Mouse (Mus musculus) heart, adult 2 months (tissue): ENCODE results near the gene Gatb. TPM values are rescaled to one million over a fixed set of nuclear protein-coding genes. Genes with fewer than 3 reads are reported as not detected.

Experiments
- DNase-seq, 2 experiments: peaks; one replicate each; pipeline ENCODE4 v3.0.0; 2021
- H3K27ac ChIP-seq: fragments of 200-600 bp; 2 replicates; pipeline ENCODE4 v1.8.1; 2022
- H3K27me3 ChIP-seq: fragments of 200-500 bp; 2 replicates; pipeline ENCODE4 v1.6.1; 2012; ENCODE audit warnings: mild to moderate bottlenecking, low read length, inconsistent platforms, mixed read lengths; ENCODE audit not compliant: control insufficient read depth, insufficient read depth
- H3K36me3 ChIP-seq: fragments of 200-500 bp; 2 replicates; pipeline ENCODE4 v1.6.1; 2012; ENCODE audit warnings: low read length, inconsistent platforms; ENCODE audit not compliant: control insufficient read depth, insufficient read depth
- H3K4me1 ChIP-seq: fragments of 200-500 bp; 2 replicates; pipeline ENCODE4 v1.6.1; 2011; ENCODE audit warnings: low read length; ENCODE audit not compliant: control insufficient read depth, insufficient read depth
- H3K4me3 ChIP-seq: fragments of 200-600 bp; 2 replicates; pipeline ENCODE4 v1.8.1; 2022
- H3K79me2 ChIP-seq: fragments of 200-500 bp; replicated peaks from 2 replicates; pipeline ENCODE4 v1.6.1; 2012; ENCODE audit warnings: mild to moderate bottlenecking, inconsistent platforms, low read length, moderate library complexity, mixed read lengths; ENCODE audit not compliant: control insufficient read depth, insufficient read depth
- H3K9ac ChIP-seq: fragments of 200-500 bp; 2 replicates; pipeline ENCODE4 v1.6.1; 2012; ENCODE audit warnings: low read depth, mild to moderate bottlenecking, control low read depth, inconsistent platforms, low read length, mixed read lengths
- CTCF ChIP-seq: fragments of 200-600 bp; IDR thresholded peaks from 2 replicates; pipeline ENCODE4 v1.8.1; 2022; ENCODE audit warnings: antibody characterized with exemption, mild to moderate bottlenecking, moderate library complexity
- EP300 ChIP-seq: fragments of 200-500 bp; IDR thresholded peaks from 2 replicates; pipeline ENCODE4 v1.6.1; 2011; ENCODE audit warnings: low read depth, low read length, control low read depth; ENCODE audit not compliant: insufficient read depth
- POLR2A ChIP-seq: fragments of 200-500 bp; IDR thresholded peaks from 2 replicates; pipeline ENCODE4 v1.6.1; 2011; ENCODE audit warnings: mild to moderate bottlenecking, low read depth, low read length, control low read depth; ENCODE audit not compliant: insufficient read depth
- WGBS: fragments of 180-500 bp; shearing (Covaris S2); methylation state at CpG from one replicate; pipeline ENCODE4 v1.1.7; 2018; 5-methylcytosine and 5-hydroxymethylcytosine counted together
- intact Hi-C: fragments of 180-260 bp; cut with DNase I; formaldehyde crosslinking; loops from one replicate; pipeline ENCODE4 v1.15.1; 2025
- polyA plus RNA-seq: library from polyadenylated mRNA; depleted of rRNA; stranded (reverse); fragments of >200 nt; gene quantifications from 2 replicates; pipeline ENCODE4 v1.2.3, GENCODE M21; 2012
- total RNA-seq, 2 experiments: library from RNA; stranded (reverse); gene quantifications; 2 replicates each; pipeline ENCODE4 v1.2.3; 2021

Gene Gatb
- total and polyA plus RNA-seq, 3 experiments, result 22.0 to 49.7 (median 45.6) TPM

DNA sequence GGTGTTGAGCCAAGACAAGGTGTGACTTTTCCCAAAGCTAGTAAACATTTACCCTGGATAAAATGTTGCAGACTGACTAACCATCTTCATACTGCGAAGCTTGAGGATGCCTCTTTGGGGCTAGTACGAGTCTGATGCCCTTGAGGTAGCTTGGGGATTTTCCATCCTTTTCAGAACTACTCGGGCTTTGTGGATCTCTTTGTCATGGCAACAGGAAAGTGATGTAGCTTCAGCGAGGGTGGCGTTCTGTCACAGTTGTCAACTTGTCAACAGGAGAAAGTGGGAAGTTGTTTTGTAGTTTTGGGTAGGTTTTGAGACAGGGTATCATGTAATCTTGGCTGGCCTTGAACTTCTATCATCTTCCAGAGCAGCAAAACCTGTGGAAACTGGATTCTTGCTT, 45.4 kb downstream of the Gatb start:
- no peaks in the 10 kb centered on the region for H3K79me2 ChIP-seq
- WGBS, result 84% methylated on average over 5 of the region's 5 CpGs
- H3K4me3 ChIP-seq, result no peak overlapping the region
- no peaks in the 10 kb centered on the region for H3K27me3 ChIP-seq
- TF ChIP-seq EP300, result no peak
- TF ChIP-seq CTCF, result no peak
- no peak for TF ChIP-seq POLR2A
- no peak overlapping the region for H3K9ac ChIP-seq
- intact Hi-C loops, result no loop called here
- H3K27ac ChIP-seq, result no peak overlapping the region
- H3K36me3 ChIP-seq, result no peaks in the 10 kb centered on the region
- DNase-seq, result no peak
- no peaks in the 10 kb centered on the region for H3K4me1 ChIP-seq

DNA sequence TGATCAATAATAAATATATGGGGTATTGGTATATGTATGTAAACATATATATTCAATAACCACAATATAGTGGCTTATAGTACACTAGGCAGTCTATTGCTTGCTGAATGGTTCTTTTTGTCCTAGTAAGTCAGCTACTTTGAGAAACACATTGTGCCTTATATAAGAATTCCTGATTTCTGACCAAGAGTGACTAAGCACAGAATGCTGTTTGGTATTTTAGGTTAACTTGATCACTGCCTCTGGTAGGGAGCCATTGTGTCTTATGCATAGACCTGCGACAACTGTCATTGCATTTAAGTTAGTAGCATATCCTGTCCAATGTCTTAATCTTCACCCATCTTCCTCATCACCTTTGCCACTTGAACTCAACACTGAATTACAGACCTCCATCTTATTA, 45.8 kb downstream of the Gatb start:
- no peaks in the 10 kb centered on the region for H3K79me2 ChIP-seq
- H3K27ac ChIP-seq, result no peak overlapping the region
- no peaks in the 10 kb centered on the region for H3K36me3 ChIP-seq
- no peaks in the 10 kb centered on the region for H3K27me3 ChIP-seq
- no peak overlapping the region for H3K9ac ChIP-seq
- H3K4me3 ChIP-seq, result no peak overlapping the region
- no peak for TF ChIP-seq EP300
- TF ChIP-seq CTCF, result no peak
- TF ChIP-seq POLR2A, result no peak
- WGBS, result 92% methylated on average over 1 of the region's 1 CpGs
- no peak for DNase-seq
- no peaks in the 10 kb centered on the region for H3K4me1 ChIP-seq
- intact Hi-C loops, result no loop called here

DNA sequence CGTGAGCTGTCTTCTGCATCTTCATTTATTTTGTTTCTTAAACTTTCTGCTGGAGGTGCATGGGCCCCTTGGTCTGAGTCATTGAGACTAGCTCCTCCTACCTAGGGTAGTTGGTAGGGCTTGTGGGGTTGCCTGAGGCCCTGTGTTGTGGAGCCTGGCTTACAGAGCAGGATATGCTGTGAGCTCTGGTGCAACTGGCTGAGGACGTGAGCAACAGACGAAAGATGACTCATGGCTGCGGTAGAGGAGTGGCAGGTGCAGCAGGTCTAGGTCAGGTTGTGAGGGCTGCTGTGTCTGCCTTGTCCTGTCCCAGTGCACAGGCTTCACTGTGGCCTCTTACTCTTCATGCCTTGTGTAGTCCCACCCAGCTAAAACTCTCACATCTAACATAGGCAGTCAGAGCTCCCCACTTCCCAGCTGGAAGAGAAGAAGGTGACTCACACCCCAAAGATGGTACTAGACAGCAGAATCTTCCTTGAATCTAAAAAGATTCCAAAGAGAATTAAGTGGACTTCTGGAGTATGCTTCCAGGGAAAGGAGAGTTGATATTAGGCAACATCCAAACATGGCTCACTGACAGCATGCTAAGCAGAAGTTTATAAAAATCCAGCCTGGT, 56.1 kb downstream of the Gatb start:
- Histone ChIP-seq H3K27ac (no peak overlapping the region), H3K36me3 (no peaks in the 10 kb centered on the region), H3K4me3 (no peak overlapping the region), H3K9ac (no peak overlapping the region), H3K27me3 (no peaks in the 10 kb centered on the region), H3K79me2 (no peaks in the 10 kb centered on the region), H3K4me1 (no peaks in the 10 kb centered on the region)
- TF ChIP-seq CTCF (no peak), POLR2A (no peak), EP300 (no peak)
- intact Hi-C loops, result no loop called here
- WGBS, result 94% methylated on average over 4 of the region's 4 CpGs
- DNase-seq, result no peak

DNA sequence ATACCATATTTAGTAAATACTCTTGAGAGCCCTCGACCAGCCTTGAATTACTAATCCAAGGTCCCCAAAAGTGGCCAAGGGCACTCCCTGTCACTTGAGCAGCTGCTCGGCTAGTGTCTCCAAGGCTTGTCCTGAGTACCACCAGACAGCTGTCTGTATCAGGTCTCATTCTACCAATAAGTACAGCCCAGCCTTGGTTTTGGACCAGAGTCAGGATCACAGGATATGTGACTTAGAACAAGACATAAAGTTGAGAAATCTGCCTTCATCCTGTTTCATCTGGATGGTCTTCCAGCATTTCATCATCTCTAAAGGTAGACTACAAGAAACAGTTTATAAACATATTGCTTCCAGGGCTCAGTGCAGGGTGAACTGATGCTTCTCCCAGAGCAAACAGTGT, 59.8 kb downstream of the Gatb start:
- intact Hi-C loops, result no loop called here
- Histone ChIP-seq H3K4me1 (peaks cover 4% of the 10 kb centered on the region; the same call in 1 of the 2 replicates), H3K79me2 (no peaks in the 10 kb centered on the region), H3K36me3 (no peaks in the 10 kb centered on the region; the same call in 1 of the 2 replicates), H3K27ac (no peak overlapping the region), H3K27me3 (no peaks in the 10 kb centered on the region), H3K9ac (no peak overlapping the region), H3K4me3 (no peak overlapping the region)
- TF ChIP-seq POLR2A (no peak), EP300 (no peak), CTCF (no peak)
- 75% methylated on average over 2 of the region's 2 CpGs for WGBS
- no peak for DNase-seq

DNA sequence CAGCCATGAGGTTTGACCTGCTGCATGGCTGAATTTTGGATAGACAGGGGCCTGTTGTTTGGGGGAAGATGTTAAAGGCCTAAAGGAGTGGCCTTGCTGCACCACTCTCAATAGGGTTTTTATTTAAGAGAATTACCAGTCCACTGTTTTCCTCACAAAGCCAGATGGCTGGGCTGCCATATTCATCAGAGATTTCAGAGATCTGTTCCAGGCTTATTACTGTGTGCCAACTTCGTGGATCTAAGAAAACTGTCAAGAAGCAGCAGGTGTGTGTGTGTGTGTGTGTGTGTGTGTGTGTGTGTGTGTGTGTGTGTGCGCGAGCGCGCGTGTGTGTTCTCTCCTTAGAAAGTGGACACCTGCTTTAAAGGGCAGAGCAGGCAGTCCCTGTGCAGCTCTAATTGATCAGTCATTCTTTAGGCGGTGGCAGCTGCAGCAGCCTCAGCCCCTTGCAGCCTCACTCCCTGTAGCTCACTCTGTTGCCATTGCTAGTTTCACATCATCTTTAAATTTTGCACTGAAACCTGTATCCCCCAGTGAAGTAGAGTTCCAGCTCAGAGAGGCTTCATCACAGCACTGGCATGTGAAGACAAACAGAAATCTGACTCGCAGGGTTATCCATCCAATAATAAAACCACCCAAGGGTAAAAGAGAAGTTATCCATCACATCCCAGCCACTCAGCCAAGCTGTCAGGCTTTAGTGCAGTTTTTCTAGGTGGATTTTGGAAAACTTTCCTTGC, 60.6 kb downstream of the Gatb start:
- Histone ChIP-seq H3K27me3 (no peaks in the 10 kb centered on the region), H3K9ac (no peak overlapping the region), H3K4me3 (no peak overlapping the region), H3K4me1 (peaks cover 4% of the 10 kb centered on the region; the same call in 1 of the 2 replicates), H3K79me2 (no peaks in the 10 kb centered on the region), H3K36me3 (no peaks in the 10 kb centered on the region; the same call in 1 of the 2 replicates), H3K27ac (no peak overlapping the region)
- DNase-seq, result no peak
- intact Hi-C loops, result no loop called here
- WGBS, result 90% methylated on average over 8 of the region's 8 CpGs
- no peak for TF ChIP-seq EP300
- no peak for TF ChIP-seq POLR2A
- TF ChIP-seq CTCF, result no peak

DNA sequence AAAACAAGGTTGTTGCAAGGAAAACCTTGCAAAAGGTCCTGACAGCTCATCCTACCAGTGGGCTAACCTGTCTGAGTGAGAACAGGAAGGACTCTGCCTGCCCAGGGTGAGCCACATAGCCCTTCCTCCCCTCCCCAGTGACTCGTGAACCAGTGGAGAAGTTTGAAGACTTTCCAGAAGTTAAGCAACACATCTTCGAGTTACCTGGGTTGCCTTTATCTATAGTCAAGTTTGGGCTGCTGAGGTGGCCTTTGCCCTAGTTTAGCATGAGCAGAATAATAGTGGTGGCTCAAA, 61.2 kb downstream of the Gatb start:
- H3K4me3 ChIP-seq, result no peak overlapping the region
- no peak for DNase-seq
- TF ChIP-seq EP300 (no peak), CTCF (no peak), POLR2A (no peak)
- WGBS, result 46% methylated on average over 2 of the region's 2 CpGs
- no peaks in the 10 kb centered on the region for H3K79me2 ChIP-seq
- intact Hi-C loops, result no loop called here
- no peak overlapping the region for H3K27ac ChIP-seq
- no peaks in the 10 kb centered on the region; the same call in 1 of the 2 replicates for H3K36me3 ChIP-seq
- no peaks in the 10 kb centered on the region for H3K27me3 ChIP-seq
- no peak overlapping the region for H3K9ac ChIP-seq
- H3K4me1 ChIP-seq, result peaks cover 4% of the 10 kb centered on the region; the same call in 1 of the 2 replicates
